Mouse (Mus musculus): ENCODE data around the gene Arhgef17.

GRCm38 (mm10) chr7:100881950-100882349 lies 50.0 kb downstream of the Arhgef17 start:
- TF ChIP-seq CTCF (IDR thresholded peaks at IDR 0.05; ENCODE audit: borderline replicate concordance, control insufficient read depth, extremely low read depth, insufficient read depth, low read length, poor library complexity): no peak
- TF ChIP-seq POLR2A (IDR thresholded peaks at IDR 0.05; ENCODE audit: control insufficient read depth, extremely low read depth, insufficient read depth, low read length, poor library complexity): no peak
